Mouse (Mus musculus) brown adipose tissue, adult 24 weeks (tissue): ENCODE results near the gene Lcn11. TPM values are rescaled to one million over a fixed set of nuclear protein-coding genes. Genes with fewer than 3 reads are reported as not detected.
"Not testable (repeated sequence)": the region's sequence is repeated elsewhere in the genome, so short reads cannot be mapped to it uniquely, and the experiment has no call there.

Source experiments
- H3K27ac ChIP-seq: fragments of 200-500 bp; replicated peaks from 2 replicates; pipeline ENCODE4 v1.5.1; 2012; ENCODE audit warnings: low read depth, mild to moderate bottlenecking, low read length
- H3K4me1 ChIP-seq: fragments of 200-500 bp; 2 replicates; pipeline ENCODE4 v1.6.1; 2012; ENCODE audit warnings: low read length, mixed read lengths; ENCODE audit not compliant: control insufficient read depth, insufficient read depth, insufficient read length
- H3K4me3 ChIP-seq: fragments of 200-500 bp; 2 replicates; pipeline ENCODE4 v1.5.1; 2012; ENCODE audit warnings: low read depth, mild to moderate bottlenecking, low read length, moderate library complexity; ENCODE audit not compliant: insufficient read depth
- polyA plus RNA-seq: library from polyadenylated mRNA; stranded (reverse); fragments of >200 nt; gene quantifications from 2 replicates; pipeline ENCODE4 v1.2.4, GENCODE M21; 2012; ENCODE audit not compliant: missing spikeins, insufficient read depth, insufficient read length

Gene Lcn11
- not detected in 2 replicates for polyA plus RNA-seq

DNA sequence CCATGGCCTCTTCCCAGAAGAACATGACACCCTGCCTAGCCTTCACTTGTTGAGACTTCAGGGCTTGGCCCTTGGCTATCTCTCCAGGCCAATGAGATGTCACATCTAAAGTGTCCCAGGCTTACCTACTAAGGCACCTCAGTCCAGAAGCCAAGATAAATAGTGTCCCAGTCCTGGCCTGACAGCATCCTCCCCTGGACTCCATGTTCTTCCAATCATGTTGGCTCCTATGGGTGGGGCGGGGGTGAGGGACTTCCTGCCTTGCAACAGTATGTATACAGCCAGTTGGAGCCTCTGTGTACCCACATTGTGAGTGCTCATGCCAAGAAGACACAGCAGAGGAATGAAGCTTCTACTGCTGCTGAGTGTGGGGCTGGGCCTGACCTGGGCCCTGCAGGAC, at the start of gene Lcn11:
Lcn11 (plus strand) TSS at position 301 of the 400 bp plus-strand sequence.
- no peak within 1 kb of the TSS for H3K27ac ChIP-seq
- no peaks in the 10 kb centered on the region for H3K4me1 ChIP-seq
- no peak within 1 kb of the TSS for H3K4me3 ChIP-seq

DNA sequence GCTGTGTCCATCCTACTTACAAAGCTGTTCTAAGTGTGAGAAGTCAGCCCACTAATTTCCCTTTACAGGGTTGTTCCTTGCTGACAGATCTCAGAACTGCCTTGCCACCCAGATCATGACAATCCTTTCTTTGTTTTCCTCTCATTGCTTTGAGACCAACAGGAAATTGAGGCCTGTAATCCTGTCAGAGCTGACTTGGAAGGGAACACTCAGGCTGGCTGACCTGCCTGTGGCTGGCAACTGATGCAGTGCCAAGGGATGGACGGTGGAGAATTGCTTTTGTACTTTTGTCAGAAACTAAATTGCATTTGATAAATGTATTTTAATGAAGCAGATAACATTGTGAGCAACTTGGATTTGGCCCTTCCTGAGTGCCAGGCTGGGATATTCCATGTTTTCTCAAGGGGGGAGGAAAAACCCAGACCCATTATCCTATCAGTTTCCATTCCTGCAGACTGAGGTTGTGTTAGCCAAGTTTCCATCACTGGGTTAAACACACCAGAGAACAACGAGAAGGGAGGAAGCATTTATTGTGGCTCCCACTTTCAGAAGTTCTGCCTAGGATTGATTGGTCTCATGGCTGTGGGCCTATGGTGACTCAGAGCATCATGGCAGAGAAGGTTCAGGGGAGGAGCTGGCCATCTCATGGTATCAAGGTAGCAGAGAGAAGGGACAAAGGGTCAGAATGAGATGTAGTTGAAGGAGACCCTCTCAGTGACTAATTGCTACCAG, 43.5 kb upstream of the Lcn11 start:
- Histone ChIP-seq H3K4me3 (no peak overlapping the region), H3K4me1 (no peaks in the 10 kb centered on the region), H3K27ac (no peak overlapping the region)

DNA sequence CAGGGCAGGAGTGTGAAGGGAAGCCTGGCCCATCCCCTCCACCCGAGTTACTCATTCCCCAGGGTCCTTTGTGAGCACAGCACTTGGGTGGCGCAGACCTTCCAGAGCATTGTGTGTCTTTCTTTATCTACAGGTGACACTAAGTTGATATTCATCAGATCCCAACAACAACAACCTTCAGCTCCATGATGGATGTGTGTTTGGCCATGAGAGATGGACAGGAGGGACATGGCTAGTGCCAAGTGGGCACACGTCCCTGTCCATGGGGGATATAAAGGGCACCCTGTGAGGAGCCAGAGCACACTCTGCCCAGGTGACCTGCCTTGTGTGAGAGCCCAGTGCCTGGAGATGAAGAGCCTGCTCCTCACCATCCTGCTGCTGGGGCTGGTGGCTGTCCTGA, 40.1 kb upstream of the Lcn11 start, which contains the start of gene Obp2b:
Obp2b (plus strand) TSS at position 301 of the 400 bp plus-strand sequence.
- not testable (repeated sequence) for H3K27ac ChIP-seq, H3K4me1 ChIP-seq, H3K4me3 ChIP-seq

GRCm38 (mm10) chr2:25741671-25742070, 35.1 kb upstream of the Lcn11 start:
- no peaks in the 10 kb centered on the region for H3K4me1 ChIP-seq
- H3K4me3 ChIP-seq: no peak overlapping the region
- H3K27ac ChIP-seq: no peak overlapping the region

- H3K27ac ChIP-seq: no peak overlapping the region
- H3K4me3 ChIP-seq: no peak overlapping the region
- H3K4me1 ChIP-seq: no peaks in the 10 kb centered on the region
Observed at GRCm38 (mm10) chr2:25754201-25754600, 22.6 kb upstream of the Lcn11 start.

GRCm38 (mm10) chr2:25758064-25758625, 18.7 kb upstream of the Lcn11 start:
- H3K27ac ChIP-seq: no peak overlapping the region
- no peak overlapping the region for H3K4me3 ChIP-seq
- H3K4me1 ChIP-seq: no peaks in the 10 kb centered on the region

DNA sequence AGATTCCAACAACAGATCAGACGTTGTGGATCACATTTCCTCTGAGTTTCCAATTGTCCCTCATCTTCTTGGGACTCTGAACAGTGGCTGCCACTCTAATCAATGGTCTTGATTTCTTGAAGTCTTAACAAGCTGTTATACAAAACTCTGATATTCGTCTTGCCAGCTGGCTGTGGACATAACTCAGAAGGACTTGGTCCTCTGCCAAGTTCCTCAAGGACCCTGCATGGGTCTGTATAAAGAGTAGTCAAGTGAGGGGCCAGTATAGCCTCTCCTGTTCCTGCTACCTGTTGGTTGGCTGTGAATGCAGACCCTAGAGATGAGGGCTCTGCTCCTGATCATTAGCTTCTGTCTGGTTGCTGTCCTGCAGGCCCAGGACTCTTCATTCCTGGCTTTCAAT, 11.5 kb upstream of the Lcn11 start, which contains the start of gene Lcn3:
Lcn3 (plus strand) TSS at position 301 of the 400 bp plus-strand sequence.
- no peak within 1 kb of the TSS for H3K4me3 ChIP-seq
- H3K27ac ChIP-seq: no peak within 1 kb of the TSS
- no peaks in the 10 kb centered on the region for H3K4me1 ChIP-seq

DNA sequence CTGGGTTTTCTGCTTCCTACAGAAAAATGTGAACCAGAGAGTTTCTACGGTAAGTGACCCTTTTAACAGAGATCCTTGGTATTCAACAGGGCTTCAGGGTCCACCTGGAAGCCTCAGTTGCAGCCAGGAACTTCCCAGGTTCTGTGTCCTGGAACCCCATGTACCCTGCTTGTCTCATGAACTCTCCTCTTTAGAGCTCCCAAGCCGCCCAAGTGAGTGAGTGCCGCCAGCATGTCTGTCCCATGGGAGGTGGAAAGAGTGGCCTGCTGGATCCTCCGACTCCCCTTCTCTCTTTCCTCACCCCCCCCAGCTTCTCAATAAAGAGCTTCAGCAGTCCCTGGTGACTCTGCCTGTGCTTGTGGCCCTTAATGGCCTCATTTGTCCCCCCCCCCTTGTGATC, 9.1 kb upstream of the Lcn11 start:
- Histone ChIP-seq H3K4me1 (no peaks in the 10 kb centered on the region), H3K27ac (no peak overlapping the region), H3K4me3 (no peak overlapping the region)

DNA sequence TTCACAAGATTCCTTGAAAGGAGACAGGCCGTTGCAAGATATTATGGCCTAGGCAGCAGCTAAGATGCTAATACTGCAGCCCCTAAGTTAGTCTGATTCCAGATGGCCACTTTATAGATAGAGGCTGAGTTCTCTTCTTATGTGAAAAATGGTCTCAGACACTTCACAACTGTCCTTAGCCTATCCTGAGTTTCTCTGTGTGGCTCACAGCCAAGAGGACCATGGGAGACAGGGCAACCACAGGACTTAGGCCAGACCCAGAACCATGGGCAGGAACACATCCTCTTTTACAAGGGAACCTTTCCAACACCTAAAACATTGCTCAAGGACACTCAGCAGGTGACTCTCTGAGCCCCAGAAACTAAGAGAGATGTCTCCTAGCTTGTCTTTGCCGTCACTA, 3.3 kb upstream of the Lcn11 start:
- Histone ChIP-seq H3K27ac (no peak overlapping the region), H3K4me1 (no peaks in the 10 kb centered on the region), H3K4me3 (no peak overlapping the region)

DNA sequence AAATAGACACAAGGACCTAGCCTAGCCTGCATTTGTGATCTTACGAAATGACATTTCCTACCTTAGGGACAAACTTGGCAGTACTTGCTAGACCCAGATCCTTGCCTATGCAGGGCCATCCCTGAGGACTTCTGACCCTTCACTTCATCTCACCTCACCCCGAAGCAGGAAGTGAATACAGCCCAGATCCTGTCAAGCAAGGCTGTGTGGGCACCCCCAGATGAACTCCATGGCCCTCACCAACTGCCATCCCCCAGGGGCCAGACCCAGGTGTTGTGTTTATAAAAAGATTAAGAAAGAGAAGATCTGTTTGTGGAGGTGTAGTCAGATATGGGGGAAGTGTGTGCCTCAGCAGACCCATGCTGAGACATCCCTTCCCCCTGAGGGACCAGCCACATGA, 2.2 kb upstream of the Lcn11 start:
- no peak overlapping the region for H3K27ac ChIP-seq
- no peaks in the 10 kb centered on the region for H3K4me1 ChIP-seq
- no peak overlapping the region for H3K4me3 ChIP-seq

GRCm38 (mm10) chr2:25775991-25776390, 826 bp upstream of the Lcn11 start:
- H3K4me1 ChIP-seq: no peaks in the 10 kb centered on the region
- H3K4me3 ChIP-seq: no peak overlapping the region

GRCm38 (mm10) chr2:25779076-25779475, 2.3 kb downstream of the Lcn11 start:
- H3K4me3 ChIP-seq: no peak overlapping the region
- no peak overlapping the region for H3K27ac ChIP-seq
- no peaks in the 10 kb centered on the region for H3K4me1 ChIP-seq

More at GRCm38 (mm10) chr2:25775991-25776390, 826 bp upstream of the Lcn11 start:
- no peak overlapping the region for H3K27ac ChIP-seq

GRCm38 (mm10) chr2:25780921-25781320, 4.1 kb downstream of the Lcn11 start:
- Histone ChIP-seq H3K27ac (no peak overlapping the region), H3K4me3 (no peak overlapping the region), H3K4me1 (no peaks in the 10 kb centered on the region)

GRCm38 (mm10) chr2:25781957-25782356, 5.1 kb downstream of the Lcn11 start, which contains the start of gene Gm13539:
TSS of gene Gm13539 (plus strand) at chr2:25782257.
- Histone ChIP-seq H3K4me3 (no peak within 1 kb of the TSS), H3K4me1 (no peaks in the 10 kb centered on the region), H3K27ac (no peak within 1 kb of the TSS)

DNA sequence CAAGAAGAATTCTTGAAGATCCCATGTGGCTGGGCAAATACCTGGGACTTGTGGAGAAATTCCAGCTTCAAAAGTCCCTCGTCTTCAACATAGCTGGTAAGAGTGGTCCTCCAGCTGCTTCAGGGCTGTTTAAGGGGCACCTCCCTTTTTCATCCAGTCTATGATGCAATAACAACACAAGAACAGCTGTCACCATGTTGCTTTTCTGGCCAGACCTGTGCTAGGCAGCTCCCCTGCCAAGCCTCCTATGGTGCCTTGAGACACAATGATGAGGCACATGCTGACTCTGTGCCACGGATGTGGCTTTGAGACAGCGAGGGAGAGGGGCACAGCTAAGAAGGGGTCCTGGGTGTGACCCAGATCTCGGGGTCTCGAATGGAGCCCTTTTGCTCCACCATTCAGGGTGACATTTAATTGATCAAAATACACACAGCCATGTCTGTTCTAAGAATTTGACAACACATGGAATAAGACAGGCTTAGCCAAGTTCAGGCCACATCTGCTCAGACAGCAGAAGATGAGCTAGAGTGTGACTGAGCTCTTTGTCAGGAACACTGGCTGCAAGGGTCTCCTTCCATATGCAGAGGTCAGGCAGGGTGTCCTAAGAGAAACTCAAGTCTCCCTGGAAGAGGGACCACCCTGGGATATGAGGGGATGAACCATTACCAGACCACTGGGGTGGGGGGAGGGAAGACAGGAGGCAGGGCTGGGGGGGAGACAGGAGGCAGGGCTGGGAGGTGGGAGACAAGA, 8.9 kb downstream of the Lcn11 start:
- no peak overlapping the region for H3K27ac ChIP-seq
- H3K4me1 ChIP-seq: no peaks in the 10 kb centered on the region
- no peak overlapping the region for H3K4me3 ChIP-seq
